8 mouse cellular contexts compared by ENCODE assay signal in genomic region chr13:67844853-67845194, GRCm38 (mm10). TPM values are rescaled to one million over a fixed set of nuclear protein-coding genes. Genes with fewer than 3 reads are reported as not detected.
DNase-seq lines count a peak whose midpoint lies in the region; ATAC-seq and TF ChIP-seq lines count a peak whose summit lies in the region.

No protein-coding gene starts in this region.

- whole genome bisulfite sequencing in kidney, adult 2 months: 28% methylated on average over 8 of the region's 8 CpGs
- WGBS in hindbrain, embryonic 16.5 days: 16% methylated on average over 8 of the region's 8 CpGs
- WGBS in midbrain, embryonic 14.5 days: 17% methylated on average over 8 of the region's 8 CpGs

- no peaks in the 10 kb centered on the region for H3K4me1 ChIP-seq in kidney, adult 2 months (ENCODE audit: control insufficient read depth, insufficient read depth, low read length)
- H3K4me1 ChIP-seq in hindbrain, embryonic 16.5 days (ENCODE audit: control insufficient read depth, insufficient read depth, low read depth, low read length): peaks cover 3% of the 10 kb centered on the region; the same call in 1 of the 2 replicates
- H3K4me1 ChIP-seq in midbrain, embryonic 14.5 days (ENCODE audit: control insufficient read depth, insufficient read depth, low read length): peaks cover 3% of the 10 kb centered on the region; the same call in 1 of the 2 replicates

- no peaks in the 10 kb centered on the region for H3K9me3 ChIP-seq in hindbrain, embryonic 16.5 days (ENCODE audit: control insufficient read depth, low read length)
- H3K9me3 ChIP-seq in midbrain, embryonic 14.5 days (ENCODE audit: control insufficient read depth, low read length): no peaks in the 10 kb centered on the region

- peak overlapping the region; percentile 63 for H3K4me3 ChIP-seq in kidney, adult 2 months (ENCODE audit: insufficient read depth, low read depth, low read length)
- peak overlapping the region; percentile 45 for H3K4me3 ChIP-seq in hindbrain, embryonic 16.5 days (ENCODE audit: low read length)
- peak overlapping the region; percentile 31 for H3K4me3 ChIP-seq in midbrain, embryonic 14.5 days (replicated peaks; ENCODE audit: low read depth, low read length)

- H3K27ac ChIP-seq in kidney, adult 2 months (ENCODE audit: insufficient read depth, low read depth, low read length): no peak overlapping the region
- H3K27ac ChIP-seq in hindbrain, embryonic 16.5 days (ENCODE audit: low read depth, low read length): no peak overlapping the region
- no peak overlapping the region for H3K27ac ChIP-seq in midbrain, embryonic 14.5 days (replicated peaks; ENCODE audit: low read depth, low read length)

- ATAC-seq in hindbrain, embryonic 16.5 days: peak; percentile 72
- 0 out of 2 replicates have a peak, but pooled peaks have one; percentile 46 for ATAC-seq in midbrain, embryonic 14.5 days (ENCODE audit: low FRiP score, low TSS enrichment)

- no peaks in the 10 kb centered on the region for H3K27me3 ChIP-seq in kidney, adult 2 months (replicated peaks; ENCODE audit: control insufficient read depth, insufficient read depth, low read length)
- no peaks in the 10 kb centered on the region for H3K27me3 ChIP-seq in hindbrain, embryonic 16.5 days (replicated peaks; ENCODE audit: control insufficient read depth, insufficient read depth, low read length)
- no peaks in the 10 kb centered on the region for H3K27me3 ChIP-seq in midbrain, embryonic 14.5 days (ENCODE audit: control insufficient read depth, insufficient read depth, low read length)

- no peak for TF ChIP-seq CTCF in kidney, adult 2 months (conservative IDR thresholded peaks at IDR 0.05; ENCODE audit: insufficient read depth, insufficient read length, low read depth, low read length)

- no peaks in the 10 kb centered on the region for H3K36me3 ChIP-seq in kidney, adult 2 months (ENCODE audit: control insufficient read depth, insufficient read depth, low read length)
- no peaks in the 10 kb centered on the region for H3K36me3 ChIP-seq in hindbrain, embryonic 16.5 days (ENCODE audit: control insufficient read depth, insufficient read depth, low read length)
- no peaks in the 10 kb centered on the region for H3K36me3 ChIP-seq in midbrain, embryonic 14.5 days (ENCODE audit: control insufficient read depth, insufficient read depth, low read length)

- no peak for TF ChIP-seq POLR2A in kidney, adult 2 months (IDR thresholded peaks at IDR 0.05; ENCODE audit: low read depth, low read length)

- no peak for DNase-seq in kidney, adult 2 months
- DNase-seq in kidney, postnatal 36 days: no peak
- peak; percentile 23 for DNase-seq in cerebellum, adult 9-11 months
- DNase-seq in midbrain, embryonic 14.5 days: no peak
- DNase-seq in yolk sac, embryonic 10.5 days (ENCODE audit: low spot score): no peak
- no peak for DNase-seq in thymus, postnatal 36 days
- DNase-seq in spleen, postnatal 36 days (ENCODE audit: low spot score in 2 of 2): no peak

- peak overlapping the region; percentile 55 for H3K9ac ChIP-seq in hindbrain, embryonic 16.5 days (ENCODE audit: low read depth, low read length)
- H3K9ac ChIP-seq in midbrain, embryonic 14.5 days (replicated peaks; ENCODE audit: low read length): peak overlapping the region; percentile 51

- peak overlapping the region; percentile 57 for H3K4me2 ChIP-seq in hindbrain, embryonic 16.5 days (ENCODE audit: low read length)
- peak overlapping the region; percentile 57 for H3K4me2 ChIP-seq in midbrain, embryonic 14.5 days (ENCODE audit: low read length)

RNA-seq across cellular contexts. Expression of gene Gm10037, which starts 13.9 kb away (rescaled TPM):
- polyA plus RNA-seq in kidney, adult 2 months (2012; rRNA removed): 1.9 and 2.5 TPM in 2 replicates
- 6.1 and 6.9 TPM in 2 replicates for polyA plus RNA-seq in hindbrain, embryonic 16.5 days (2015; fragmentation: Nextera tagmentation; extraction: Ambion mirVana)
- 5.0 and 6.1 TPM in 2 replicates for polyA plus RNA-seq in midbrain, embryonic 14.5 days (2014; fragmentation: Nextera tagmentation; extraction: Ambion mirVana)

RNA-seq across cellular contexts. Expression of gene BC048507, which starts 18.3 kb away (rescaled TPM):
- polyA plus RNA-seq in kidney, adult 2 months (2012; rRNA removed): not detected in 2 replicates
- not detected in 2 replicates for polyA plus RNA-seq in hindbrain, embryonic 16.5 days (2015; fragmentation: Nextera tagmentation; extraction: Ambion mirVana)
- polyA plus RNA-seq in midbrain, embryonic 14.5 days (2014; fragmentation: Nextera tagmentation; extraction: Ambion mirVana): not detected in 2 replicates

RNA-seq across cellular contexts. Expression of gene Zfp273, which starts 31.3 kb away (rescaled TPM):
- polyA plus RNA-seq in kidney, adult 2 months (2012; rRNA removed): 0.61 and 1.1 TPM in 2 replicates
- polyA plus RNA-seq in hindbrain, embryonic 16.5 days (2015; fragmentation: Nextera tagmentation; extraction: Ambion mirVana): 12.1 and 12.6 TPM in 2 replicates
- polyA plus RNA-seq in midbrain, embryonic 14.5 days (2014; fragmentation: Nextera tagmentation; extraction: Ambion mirVana): 15.1 and 15.5 TPM in 2 replicates
